8 mouse cellular contexts compared by ENCODE assay signal in genomic region chr4:135406180-135406579, GRCm38 (mm10).
A peak's percentile ranks its signal among the peaks of the same experiment; 100 is the strongest.
DNase-seq lines count a peak whose midpoint lies in the region.

No protein-coding gene starts in this region.

- peak; percentile 18 for DNase-seq in lung, postnatal 25 days (ENCODE audit: low spot score)
- no peak for DNase-seq in lung, postnatal 4 days
- peak; percentile 58 for DNase-seq in Muller cell, postnatal 12 days (ENCODE audit: inconsistent ontology term)
- DNase-seq in induced T-regulatory cell, adult 2 months (ENCODE audit: low read depth): peak; percentile 98
- peak; percentile 52 for DNase-seq in right cerebral cortex, postnatal 14 days
- DNase-seq in ovary, postnatal 14 days (ENCODE audit: low spot score): no peak
- no peak for DNase-seq in adrenal gland, adult (ENCODE audit: inconsistent age in 2 of 2, low spot score in 1 of 2)
- no peak for DNase-seq in embryo, embryonic 11 days

Comparison
In these comparisons a context has a peak if more than half of its experiments do, and no peak if none do; other contexts are left out.
1. DNase-seq: peak in lung, postnatal 25 days (single experiment), Muller cell, postnatal 12 days (single experiment), induced T-regulatory cell, adult 2 months (single experiment) and right cerebral cortex, postnatal 14 days (single experiment); none in lung, postnatal 4 days (0 of 2), ovary, postnatal 14 days (single experiment), adrenal gland, adult (0 of 2) and embryo, embryonic 11 days (single experiment).